Mouse (Mus musculus): ENCODE results near the gene Ffar1. TPM values are rescaled to one million over a fixed set of nuclear protein-coding genes. Genes with fewer than 3 reads are reported as not detected.

The Ffar1 gene
- total RNA-seq, 2 experiments from 2014 or later: not detected

Other genes starting within 250 kb of the Ffar1 start
- gene Upk1a, start 248.7 kb downstream of the Ffar1 start, total RNA-seq (2021): under 1 TPM in 1 of 2 experiments, not detected in 1; 0.20 TPM
- 100 to 1,000 TPM; 631 to 741 TPM for gene Cox6b1, start 235.4 kb downstream of the Ffar1 start, total RNA-seq (2021)
- not detected for gene Etv2, start 225.7 kb downstream of the Ffar1 start, total RNA-seq (2021)
- gene Rbm42, start 211.2 kb downstream of the Ffar1 start, total RNA-seq (2021): 10 to 100 TPM; 75.3 to 81.5 TPM
- gene Haus5, start 196.6 kb downstream of the Ffar1 start, total RNA-seq (2021): 1 to 10 TPM; 4.2 to 6.6 TPM
- gene Pmis2, start 190.0 kb downstream of the Ffar1 start, total RNA-seq (2021): not detected
- gene 2200002J24Rik, start 162.6 kb downstream of the Ffar1 start, total RNA-seq (2021): not detected
- gene Atp4a, start 149.4 kb downstream of the Ffar1 start, total RNA-seq (2021): 1 to 10 TPM in 1 of 2 experiments, under 1 TPM in 1; 0.74 to 1.1 TPM
- 100 to 1,000 TPM; 116 to 132 TPM for gene Tmem147, start 132.0 kb downstream of the Ffar1 start, total RNA-seq (2021)
- gene Gapdhs, start 117.9 kb downstream of the Ffar1 start, total RNA-seq (2021): not detected
- 1 to 10 TPM; 7.5 to 7.7 TPM for gene Sbsn, start 110.1 kb downstream of the Ffar1 start, total RNA-seq (2021)
- gene Dmkn, start 97.8 kb downstream of the Ffar1 start, total RNA-seq (2021): 1 to 10 TPM in 1 of 2 experiments, under 1 TPM in 1; 0.66 to 1.3 TPM
- gene Krtdap, start 73.7 kb downstream of the Ffar1 start, total RNA-seq (2021): not detected
- gene Ffar2, start 37.8 kb downstream of the Ffar1 start, total RNA-seq (2021): not detected
- gene Ffar3, start 5.4 kb downstream of the Ffar1 start, total RNA-seq (2021): not detected
- not detected for gene Cd22, start 18.8 kb upstream of the Ffar1 start, total RNA-seq (2021)
- gene Mag, start 53.3 kb upstream of the Ffar1 start, total RNA-seq (2021): 100 to 1,000 TPM; 319 to 342 TPM
- not detected for gene Hamp2, start 63.1 kb upstream of the Ffar1 start, total RNA-seq (2021)
- not detected for gene Hamp, start 82.5 kb upstream of the Ffar1 start, total RNA-seq (2021)
- 100 to 1,000 TPM; 124 to 126 TPM for gene Usf2, start 95.2 kb upstream of the Ffar1 start, total RNA-seq (2021)
- 1 to 10 TPM; 6.3 to 8.4 TPM for gene Lsr, start 111.9 kb upstream of the Ffar1 start, total RNA-seq (2021)
- gene Fam187b, start 112.2 kb upstream of the Ffar1 start, total RNA-seq (2021): under 1 TPM; 0.22 to 0.45 TPM
- 10 to 100 TPM; 20.2 to 22.7 TPM for gene Fxyd5, start 180.9 kb upstream of the Ffar1 start, total RNA-seq (2021)
- 100 to 1,000 TPM; 151 to 157 TPM for gene Fxyd7, start 189.9 kb upstream of the Ffar1 start, total RNA-seq (2021)
- 100 to 1,000 TPM; 103 to 113 TPM for gene Fxyd1, start 195.6 kb upstream of the Ffar1 start, total RNA-seq (2021)
- 10 to 100 TPM; 31.9 to 36.1 TPM for gene Lgi4, start 197.8 kb upstream of the Ffar1 start, total RNA-seq (2021)
- not detected for gene Fxyd3, start 215.1 kb upstream of the Ffar1 start, total RNA-seq (2021)